Mouse (Mus musculus): ENCODE measurements around the gene Mfsd11.
A peak's percentile ranks its signal among the peaks of the same experiment; 100 is the strongest.

The Mfsd11 gene

GRCm38 (mm10) chr11:116852291-116852890, at the start of gene Mfsd11:
Gene Mfsd11, plus strand, starts transcription at chr11:116852440.
- DNase-seq (ENCODE audit: low spot score), result peak; percentile 87

GRCm38 (mm10) chr11:116802709-116803108, 49.5 kb upstream of the Mfsd11 start:
- DNase-seq (ENCODE audit: low spot score), result no peak

- no peak for DNase-seq (ENCODE audit: low spot score)
These were observed 45.8 kb upstream of the Mfsd11 start for GRCm38 (mm10) chr11:116806136-116807071.

- no peak for DNase-seq (ENCODE audit: low spot score)
These were observed 45.1 kb upstream of the Mfsd11 start for GRCm38 (mm10) chr11:116807116-116807515.

GRCm38 (mm10) chr11:116807526-116807925, 44.7 kb upstream of the Mfsd11 start:
- no peak for DNase-seq (ENCODE audit: low spot score)

GRCm38 (mm10) chr11:116807938-116808606, 44.2 kb upstream of the Mfsd11 start:
- peak; percentile 91 for DNase-seq (ENCODE audit: low spot score)

GRCm38 (mm10) chr11:116808811-116809395, 43.3 kb upstream of the Mfsd11 start:
- DNase-seq (ENCODE audit: low spot score), result peak; percentile 62

- DNase-seq (ENCODE audit: low spot score), result no peak
These were observed 42.7 kb upstream of the Mfsd11 start for GRCm38 (mm10) chr11:116809520-116809919.

GRCm38 (mm10) chr11:116810528-116810927, 41.7 kb upstream of the Mfsd11 start:
- no peak for DNase-seq (ENCODE audit: low spot score)

- peak; percentile 78 for DNase-seq (ENCODE audit: low spot score)
These were observed 41.0 kb upstream of the Mfsd11 start for GRCm38 (mm10) chr11:116810983-116811901.

- DNase-seq (ENCODE audit: low spot score), result peak; percentile 76
These were observed 39.3 kb upstream of the Mfsd11 start for GRCm38 (mm10) chr11:116812793-116813529.

- no peak for DNase-seq (ENCODE audit: low spot score)
These were observed 38.6 kb upstream of the Mfsd11 start for GRCm38 (mm10) chr11:116813610-116814009.

- peak; percentile 73 for DNase-seq (ENCODE audit: low spot score)
These were observed 38.0 kb upstream of the Mfsd11 start for GRCm38 (mm10) chr11:116814076-116814883.

GRCm38 (mm10) chr11:116814884-116815415, 37.3 kb upstream of the Mfsd11 start:
- no peak for DNase-seq (ENCODE audit: low spot score)

GRCm38 (mm10) chr11:116816769-116817168, 35.5 kb upstream of the Mfsd11 start:
- DNase-seq (ENCODE audit: low spot score), result no peak

GRCm38 (mm10) chr11:116817567-116817966, 34.7 kb upstream of the Mfsd11 start:
- DNase-seq (ENCODE audit: low spot score), result no peak

GRCm38 (mm10) chr11:116818722-116819121, 33.5 kb upstream of the Mfsd11 start:
- no peak for DNase-seq (ENCODE audit: low spot score)

- DNase-seq (ENCODE audit: low spot score), result no peak
These were observed 32.2 kb upstream of the Mfsd11 start for GRCm38 (mm10) chr11:116819932-116820593.

All from testis, postnatal 10 days (tissue).